Mouse (Mus musculus) heart, postnatal 36 days (tissue): ENCODE results near the gene Zbtb2. TPM values are rescaled to one million over a fixed set of nuclear protein-coding genes. Genes with fewer than 3 reads are reported as not detected.

Source experiments
- DNase-seq, 2 experiments: peaks; one replicate each; pipeline ENCODE4 v3.0.0; 2021 to 2022
- intact Hi-C: fragments of 180-260 bp; cut with DNase I; formaldehyde crosslinking; loops from one replicate; pipeline ENCODE4 v1.15.1; 2025
- total RNA-seq, 2 experiments: library from RNA; stranded (reverse); gene quantifications; 2 replicates each; pipeline ENCODE4 v1.2.3; 2021

Gene Zbtb2
- total RNA-seq, 2 experiments from 2014 or later = 6.2 to 6.3 TPM

GRCm38 (mm10) chr10:4388384-4388745, 457 bp upstream of the Zbtb2 start:
- intact Hi-C loops = no loop called here
- DNase-seq = no peak

GRCm38 (mm10) chr10:4386609-4387591, 1.0 kb downstream of the Zbtb2 start:
- peak; percentile 93 for DNase-seq
- intact Hi-C loops = no loop called here

- intact Hi-C loops = no loop called here
- no peak for DNase-seq
These were observed 3.7 kb downstream of the Zbtb2 start for GRCm38 (mm10) chr10:4384244-4384643.

GRCm38 (mm10) chr10:4380748-4381147, 7.2 kb downstream of the Zbtb2 start:
- intact Hi-C loops = no loop called here
- DNase-seq = no peak

- DNase-seq = no peak
- intact Hi-C loops = loop anchor here (10.0 kb wide), 1 partner anchor 842 kb away; no protein-coding TSS in a partner anchor
These were observed 11.0 kb downstream of the Zbtb2 start for GRCm38 (mm10) chr10:4376931-4377330.

GRCm38 (mm10) chr10:4376461-4376860, 11.4 kb downstream of the Zbtb2 start:
- peak in 1 of 2 experiments; percentile 27 for DNase-seq
- intact Hi-C loops = loop anchor here (10.0 kb wide), 1 partner anchor 842 kb away; no protein-coding TSS in a partner anchor

- intact Hi-C loops = loop anchor here (10.0 kb wide), 1 partner anchor 840 kb away; no protein-coding TSS in a partner anchor
- DNase-seq = no peak
These were observed 12.6 kb downstream of the Zbtb2 start for GRCm38 (mm10) chr10:4375267-4375666.

- intact Hi-C loops = loop anchor here (10.0 kb wide), 1 partner anchor 840 kb away; no protein-coding TSS in a partner anchor
These were observed 13.2 kb downstream of the Zbtb2 start for GRCm38 (mm10) chr10:4374734-4375133.

GRCm38 (mm10) chr10:4374239-4374638, 13.7 kb downstream of the Zbtb2 start:
- intact Hi-C loops = loop anchor here (10.0 kb wide), 1 partner anchor 839 kb away; no protein-coding TSS in a partner anchor

More at GRCm38 (mm10) chr10:4374734-4375133, 13.2 kb downstream of the Zbtb2 start:
- no peak for DNase-seq

GRCm38 (mm10) chr10:4373558-4373957, 14.3 kb downstream of the Zbtb2 start:
- no peak for DNase-seq
- intact Hi-C loops = loop anchor here (10.0 kb wide), 1 partner anchor 839 kb away; no protein-coding TSS in a partner anchor

More at GRCm38 (mm10) chr10:4374239-4374638, 13.7 kb downstream of the Zbtb2 start:
- no peak for DNase-seq

- DNase-seq = no peak
- intact Hi-C loops = loop anchor here (1.0 to 10.0 kb wide), 2 partner anchors 376 to 837 kb away; no protein-coding TSS in a partner anchor
These were observed 15.9 kb downstream of the Zbtb2 start for GRCm38 (mm10) chr10:4372011-4372410.

GRCm38 (mm10) chr10:4370105-4370504, 17.8 kb downstream of the Zbtb2 start:
- intact Hi-C loops = loop anchor here (10.0 kb wide), 1 partner anchor 835 kb away; no protein-coding TSS in a partner anchor
- DNase-seq = no peak

GRCm38 (mm10) chr10:4364618-4365017, 23.3 kb downstream of the Zbtb2 start:
- DNase-seq = no peak
- intact Hi-C loops = no loop called here

GRCm38 (mm10) chr10:4357435-4357834, 30.5 kb downstream of the Zbtb2 start:
- intact Hi-C loops = no loop called here
- DNase-seq = no peak

- intact Hi-C loops = no loop called here
- no peak for DNase-seq
These were observed 31.3 kb downstream of the Zbtb2 start for GRCm38 (mm10) chr10:4356640-4357039.

- intact Hi-C loops = no loop called here
- DNase-seq = no peak
These were observed 31.9 kb downstream of the Zbtb2 start for GRCm38 (mm10) chr10:4355882-4356451.

GRCm38 (mm10) chr10:4354371-4355260, 33.3 kb downstream of the Zbtb2 start:
- intact Hi-C loops = no loop called here
- DNase-seq = no peak

GRCm38 (mm10) chr10:4347591-4347990, 40.3 kb downstream of the Zbtb2 start:
- intact Hi-C loops = no loop called here

GRCm38 (mm10) chr10:4347136-4347492, 40.8 kb downstream of the Zbtb2 start:
- intact Hi-C loops = no loop called here
- no peak for DNase-seq

More at GRCm38 (mm10) chr10:4347591-4347990, 40.3 kb downstream of the Zbtb2 start:
- no peak for DNase-seq
